Mouse (Mus musculus) heart, postnatal 25 days (tissue): ENCODE data around the gene Otub2. TPM values are rescaled to one million over a fixed set of nuclear protein-coding genes. Genes with fewer than 3 reads are reported as not detected.

Source experiments
- DNase-seq: peaks from one replicate; pipeline ENCODE4 v3.0.0; 2022; ENCODE audit warnings: low spot score
- intact Hi-C: fragments of 180-260 bp; cut with DNase I; formaldehyde crosslinking; loops from one replicate; pipeline ENCODE4 v1.15.1; 2025
- total RNA-seq, 2 experiments: library from RNA; stranded (reverse); gene quantifications; 2 replicates each; pipeline ENCODE4 v1.2.3; 2021

Gene Otub2
- 1 to 10 TPM; 4.4 to 4.9 TPM for total RNA-seq

- intact Hi-C loops = loop anchor here (5.0 kb wide), 1 partner anchor 39 kb away; the partner anchor contains the start of gene Ddx24
- peak; percentile 96 for DNase-seq
Observed at GRCm38 (mm10) chr12:103388505-103389347, at the start of gene Otub2. Gene Otub2 (plus strand): TSS chr12:103388682.

- no peak for DNase-seq
- intact Hi-C loops = no loop called here
Observed at GRCm38 (mm10) chr12:103341212-103341611, 47.3 kb upstream of the Otub2 start.

- intact Hi-C loops = no loop called here
- no peak for DNase-seq
Observed at GRCm38 (mm10) chr12:103343456-103343855, 45.0 kb upstream of the Otub2 start.

GRCm38 (mm10) chr12:103344934-103345333 is 43.5 kb upstream of the Otub2 start:
- DNase-seq = no peak
- intact Hi-C loops = no loop called here

GRCm38 (mm10) chr12:103346945-103347344 is 41.5 kb upstream of the Otub2 start:
- DNase-seq = no peak
- intact Hi-C loops = no loop called here

GRCm38 (mm10) chr12:103347406-103347805 is 41.1 kb upstream of the Otub2 start:
- intact Hi-C loops = no loop called here
- DNase-seq = no peak

GRCm38 (mm10) chr12:103348506-103348905 is 40.0 kb upstream of the Otub2 start:
- intact Hi-C loops = loop anchor here (1.0 kb wide), 1 partner anchor 23 kb away; no protein-coding TSS in a partner anchor
- no peak for DNase-seq

- peak; percentile 53 for DNase-seq
- intact Hi-C loops = no loop called here
Observed at GRCm38 (mm10) chr12:103352735-103353134, 35.7 kb upstream of the Otub2 start.

- DNase-seq = peak; percentile 60
- intact Hi-C loops = no loop called here
Observed at GRCm38 (mm10) chr12:103353538-103353937, 34.9 kb upstream of the Otub2 start.

GRCm38 (mm10) chr12:103355746-103356414 is 32.6 kb upstream of the Otub2 start, which contains the start of gene Asb2:
Gene Asb2 (minus strand): TSS chr12:103356001.
- DNase-seq = no peak
- intact Hi-C loops = no loop called here

- DNase-seq = no peak
- intact Hi-C loops = no loop called here
Observed at GRCm38 (mm10) chr12:103356415-103356748, 32.1 kb upstream of the Otub2 start.

- intact Hi-C loops = no loop called here
- no peak for DNase-seq
Observed at GRCm38 (mm10) chr12:103358216-103358615, 30.3 kb upstream of the Otub2 start.

- no peak for DNase-seq
Observed at GRCm38 (mm10) chr12:103358951-103359801, 29.3 kb upstream of the Otub2 start.

GRCm38 (mm10) chr12:103360812-103361211 is 27.7 kb upstream of the Otub2 start:
- intact Hi-C loops = no loop called here

More at GRCm38 (mm10) chr12:103358951-103359801, 29.3 kb upstream of the Otub2 start:
- intact Hi-C loops = no loop called here

GRCm38 (mm10) chr12:103361539-103362307 is 26.8 kb upstream of the Otub2 start:
- no peak for DNase-seq
- intact Hi-C loops = no loop called here

More at GRCm38 (mm10) chr12:103360812-103361211, 27.7 kb upstream of the Otub2 start:
- DNase-seq = no peak

- intact Hi-C loops = no loop called here
- peak; percentile 53 for DNase-seq
Observed at GRCm38 (mm10) chr12:103362336-103362735, 26.1 kb upstream of the Otub2 start.

- intact Hi-C loops = no loop called here
- no peak for DNase-seq
Observed at GRCm38 (mm10) chr12:103367171-103367570, 21.3 kb upstream of the Otub2 start.

GRCm38 (mm10) chr12:103367620-103368325 is 20.7 kb upstream of the Otub2 start:
- DNase-seq = peak; percentile 40
- intact Hi-C loops = loop anchor here (2.0 kb wide), 1 partner anchor 41 kb away; no protein-coding TSS in a partner anchor

- DNase-seq = no peak
- intact Hi-C loops = loop anchor here (2.0 kb wide), 1 partner anchor 41 kb away; no protein-coding TSS in a partner anchor
Observed at GRCm38 (mm10) chr12:103368326-103368669, 20.2 kb upstream of the Otub2 start.
